Comparison of ENCODE assay signal across 8 mouse cellular contexts in the genomic region with DNA sequence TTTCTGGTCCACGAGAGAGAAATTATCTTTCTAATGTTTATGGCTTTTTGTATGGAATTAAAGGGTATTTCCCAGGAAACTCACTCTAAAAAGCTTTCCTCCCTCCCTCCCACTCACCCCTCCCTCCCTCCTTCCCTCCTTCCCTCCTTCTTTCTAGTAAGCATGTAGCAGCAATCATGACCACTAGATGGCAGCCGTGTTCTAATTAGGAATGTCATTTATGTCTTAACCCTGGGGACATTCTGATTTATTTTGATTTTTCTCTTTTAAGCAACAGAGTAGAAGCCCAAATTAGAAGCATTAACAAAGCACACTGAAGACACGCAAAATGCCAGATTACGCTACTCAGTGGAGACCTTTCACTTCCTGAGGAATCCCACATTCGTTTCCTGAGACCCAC. TPM values are rescaled to one million over a fixed set of nuclear protein-coding genes. Genes with fewer than 3 reads are reported as not detected.
A peak's percentile ranks its signal among the peaks of the same experiment; 100 is the strongest.
DNase-seq lines count a peak whose midpoint lies in the region; ATAC-seq and TF ChIP-seq lines count a peak whose summit lies in the region.
"Had no signal": no experiment of that assay in that cellular context is flagged by ENCODE, and none has a peak within 500 bp of the region (broad histone marks: within the 10 kb centered on the region; RNA-seq: fewer than 3 reads in every experiment).

No protein-coding gene starts in this region.

- H3K9me3 ChIP-seq in forebrain, embryonic 11.5 days (ENCODE audit: control insufficient read depth, low read length), result no peaks in the 10 kb centered on the region
- no peaks in the 10 kb centered on the region for H3K9me3 ChIP-seq in intestine, postnatal 0 days (ENCODE audit: control insufficient read depth)
- no peaks in the 10 kb centered on the region for H3K9me3 ChIP-seq in neural tube, embryonic 13.5 days

- no peak overlapping the region for H3K27ac ChIP-seq in forebrain, embryonic 11.5 days (ENCODE audit: low read depth, low read length)
- H3K27ac ChIP-seq in intestine, postnatal 0 days (ENCODE audit: low read depth, low read length), result no peak overlapping the region
- H3K27ac ChIP-seq in neural tube, embryonic 13.5 days (replicated peaks), result no peak overlapping the region

- no peak overlapping the region for H3K4me2 ChIP-seq in forebrain, embryonic 11.5 days (ENCODE audit: low read depth, low read length, severe bottlenecking)
- no peak overlapping the region for H3K4me2 ChIP-seq in intestine, postnatal 0 days (replicated peaks; ENCODE audit: low read depth)
- no peak overlapping the region for H3K4me2 ChIP-seq in neural tube, embryonic 13.5 days

- peak; percentile 56 for ATAC-seq in forebrain, embryonic 11.5 days (replicated peaks; ENCODE audit: low FRiP score)
- peak; percentile 33; the same call in 1 of the 2 replicates for ATAC-seq in intestine, postnatal 0 days
- 0 out of 2 replicates have a peak, but pooled peaks have one; percentile 28 for ATAC-seq in neural tube, embryonic 13.5 days (ENCODE audit: low read depth)

- no peak overlapping the region for H3K4me3 ChIP-seq in forebrain, embryonic 11.5 days (ENCODE audit: low read depth, low read length)
- no peak overlapping the region for H3K4me3 ChIP-seq in intestine, postnatal 0 days (ENCODE audit: low read depth, low read length)
- H3K4me3 ChIP-seq in neural tube, embryonic 13.5 days, result no peak overlapping the region

- 27% methylated on average over 5 of the region's 5 CpGs for WGBS in forebrain, embryonic 11.5 days
- WGBS in intestine, postnatal 0 days, result 29% methylated on average over 5 of the region's 5 CpGs
- WGBS in neural tube, embryonic 13.5 days, result 22% methylated on average over 5 of the region's 5 CpGs

- H3K9ac ChIP-seq in forebrain, embryonic 11.5 days (ENCODE audit: low read length), result no peak overlapping the region
- no peak overlapping the region for H3K9ac ChIP-seq in intestine, postnatal 0 days (ENCODE audit: low read depth, low read length)
- no peak overlapping the region for H3K9ac ChIP-seq in neural tube, embryonic 13.5 days

- peak; percentile 77 for TF ChIP-seq CTCF in intestine, postnatal 0 days (IDR thresholded peaks at IDR 0.05; ENCODE audit: low read depth)

- H3K4me1 ChIP-seq in forebrain, embryonic 11.5 days (replicated peaks; ENCODE audit: control insufficient read depth, insufficient read depth, low read length), result peaks cover 3% of the 10 kb centered on the region; the same call in 1 of the 2 replicates
- no peaks in the 10 kb centered on the region for H3K4me1 ChIP-seq in intestine, postnatal 0 days (replicated peaks; ENCODE audit: control insufficient read depth, insufficient read depth, low read length)
- H3K4me1 ChIP-seq in neural tube, embryonic 13.5 days (replicated peaks), result peaks cover 18% of the 10 kb centered on the region

- no peaks in the 10 kb centered on the region for H3K36me3 ChIP-seq in forebrain, embryonic 11.5 days (ENCODE audit: control insufficient read depth, insufficient read depth, low read length)
- H3K36me3 ChIP-seq in intestine, postnatal 0 days (ENCODE audit: control insufficient read depth, insufficient read depth), result no peaks in the 10 kb centered on the region
- H3K36me3 ChIP-seq in neural tube, embryonic 13.5 days, result no peaks in the 10 kb centered on the region

- no peaks in the 10 kb centered on the region for H3K27me3 ChIP-seq in forebrain, embryonic 11.5 days (ENCODE audit: control insufficient read depth, insufficient read depth, low read length)
- no peaks in the 10 kb centered on the region for H3K27me3 ChIP-seq in intestine, postnatal 0 days (replicated peaks; ENCODE audit: control insufficient read depth, insufficient read depth, low read length)
- no peaks in the 10 kb centered on the region for H3K27me3 ChIP-seq in neural tube, embryonic 13.5 days

- DNase-seq in 3134 (ENCODE audit: extremely low read depth, insufficient read length, low spot score), result peak; percentile 11
- DNase-seq in CD4-positive, CD25-positive, alpha-beta regulatory T cell, adult 2 months (ENCODE audit: low read depth, low spot score), result peak; percentile 73
- DNase-seq in brain, embryonic 18.5 days (ENCODE audit: low read depth, low spot score), result peak; percentile 59
- DNase-seq in forebrain, embryonic 11.5 days (ENCODE audit: low spot score), result peak; percentile 67
- peak; percentile 80 to 88 for DNase-seq in left cerebral cortex, postnatal 14 days (ENCODE audit: low spot score in 2 of 2)

- intact Hi-C loops in left cerebral cortex, postnatal 14 days (cut with DNase I), result loop anchor here (5.0 to 10.0 kb wide), 3 partner anchors 595 to 1968 kb away; no protein-coding TSS in a partner anchor

RNA-seq across cellular contexts. Expression of gene Cntn5, which starts 5.0 kb away (rescaled TPM):
- 2.4 and 2.7 TPM in 2 replicates for polyA plus RNA-seq in forebrain, embryonic 11.5 days (2014; fragmentation: Nextera tagmentation; extraction: Ambion mirVana)
- 0.75 and 0.87 TPM in 2 replicates for polyA plus RNA-seq in intestine, postnatal 0 days (2015; fragmentation: Nextera tagmentation; extraction: Ambion mirVana)
- 10 to 100 TPM; 24.8 to 26.1 TPM for total RNA-seq in left cerebral cortex, postnatal 14 days (2021)
- polyA plus RNA-seq in neural tube, embryonic 13.5 days (2015; fragmentation: Nextera tagmentation; extraction: Ambion mirVana), result 11.3 and 14.4 TPM in 2 replicates
- total RNA-seq: gastrocnemius, postnatal 36 days had no signal

Comparison
In these comparisons a context has a peak if more than half of its experiments do, and no peak if none do; other contexts are left out.
1. DNase-seq: peak in every context shown above with its lines; median percentile 84 in left cerebral cortex, postnatal 14 days; 73 in CD4-positive, CD25-positive, alpha-beta regulatory T cell, adult 2 months; 67 in forebrain, embryonic 11.5 days; 59 in brain, embryonic 18.5 days; 11 in 3134.